Mouse (Mus musculus) forebrain, embryonic 10.5 days (tissue): Measurements from ENCODE around the gene Magi3. TPM values are rescaled to one million over a fixed set of nuclear protein-coding genes. Genes with fewer than 3 reads are reported as not detected.

Source experiments
- DNase-seq: peaks from one replicate; pipeline ENCODE4 v3.0.0-alpha.2; 2017; ENCODE audit warnings: low spot score; ENCODE audit errors: extremely low spot score
- H3K27ac ChIP-seq: fragments of 300-500 bp; sonication (generic); 2 replicates; pipeline ENCODE4 v1.5.1; 2016; ENCODE audit warnings: mild to moderate bottlenecking
- H3K27me3 ChIP-seq: fragments of 300-500 bp; sonication (generic); 2 replicates; pipeline ENCODE4 v1.6.1; 2016; ENCODE audit warnings: mild to moderate bottlenecking; ENCODE audit not compliant: poor library complexity, severe bottlenecking
- H3K36me3 ChIP-seq: fragments of 300-500 bp; sonication (generic); replicated peaks from 2 replicates; pipeline ENCODE4 v1.6.1; 2016; ENCODE audit warnings: mild to moderate bottlenecking, moderate library complexity
- H3K4me1 ChIP-seq: fragments of 300-500 bp; sonication (generic); 2 replicates; pipeline ENCODE4 v1.6.1; 2016
- H3K4me3 ChIP-seq: fragments of 300-500 bp; sonication (generic); 2 replicates; pipeline ENCODE4 v1.5.1; 2016; ENCODE audit warnings: mild to moderate bottlenecking, moderate library complexity
- H3K9me3 ChIP-seq: fragments of 300-500 bp; sonication (generic); 2 replicates; pipeline ENCODE4 v1.6.1; 2016; ENCODE audit warnings: mild to moderate bottlenecking, moderate library complexity
- WGBS: fragments of 180-500 bp; shearing (Covaris S2); methylation state at CpG from one replicate; pipeline ENCODE4 v1.1.7; 2016; 5-methylcytosine and 5-hydroxymethylcytosine counted together
- polyA plus RNA-seq: library from polyadenylated mRNA; unstranded; fragments of >200 nt; fragmentation: Nextera tagmentation; extraction: Ambion mirVana; gene quantifications from 2 replicates; pipeline ENCODE4 v1.2.1, GENCODE M21; 2016

The Magi3 gene
- polyA plus RNA-seq, 1 experiment from 2014 or later = 4.7 TPM

DNA sequence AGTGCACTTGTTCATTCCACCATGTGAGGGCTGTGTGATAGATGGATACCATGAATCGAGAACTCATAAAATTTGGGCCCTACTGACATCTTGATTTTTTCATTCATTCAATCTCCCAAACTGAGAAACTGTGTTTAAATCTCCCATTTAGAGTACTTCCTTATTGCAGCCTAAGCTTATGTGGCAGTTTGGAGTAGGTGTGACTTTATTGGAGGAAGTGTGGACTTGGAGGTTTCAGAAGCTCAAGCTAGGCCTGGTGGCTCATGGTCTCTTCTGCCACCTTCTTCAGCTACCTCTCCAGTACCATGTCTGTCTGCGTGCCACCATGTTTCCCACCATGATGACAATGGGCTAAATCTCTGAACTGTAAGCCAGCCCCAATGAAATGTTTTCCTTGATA is 15.9 kb upstream of the Magi3 start:
- WGBS = 97% methylated on average over 2 of the region's 2 CpGs
- H3K36me3 ChIP-seq = no peaks in the 10 kb centered on the region

DNA sequence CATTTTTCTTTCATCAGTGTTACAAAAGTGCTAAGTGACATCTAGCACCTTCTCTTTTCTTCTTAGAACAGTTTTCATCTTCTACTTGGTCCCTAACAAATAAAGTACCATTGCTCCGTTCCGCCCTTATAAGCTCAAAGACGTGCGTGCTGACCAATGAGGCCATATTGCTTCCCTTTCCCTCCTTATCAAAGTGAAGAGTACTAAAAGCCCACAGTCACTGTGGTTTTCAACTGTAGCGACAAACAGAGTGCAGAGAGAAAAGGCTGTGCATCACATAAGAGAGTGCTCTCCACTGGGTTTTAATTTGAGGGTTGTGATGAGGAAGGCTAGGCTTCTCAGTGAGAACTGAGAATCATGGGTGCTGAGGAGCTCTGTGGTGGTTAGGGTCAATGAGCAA is 14.9 kb upstream of the Magi3 start:
- no peak for DNase-seq
- no peak overlapping the region for H3K4me3 ChIP-seq
- WGBS = 91% methylated on average over 5 of the region's 5 CpGs
- H3K9me3 ChIP-seq = no peaks in the 10 kb centered on the region
- no peak overlapping the region for H3K27ac ChIP-seq
- H3K27me3 ChIP-seq = no peaks in the 10 kb centered on the region
- peaks cover 7% of the 10 kb centered on the region for H3K4me1 ChIP-seq
- no peaks in the 10 kb centered on the region for H3K36me3 ChIP-seq

More for the DNA sequence above, 15.9 kb upstream of the Magi3 start:
- Histone ChIP-seq H3K27ac (no peak overlapping the region), H3K4me1 (peaks cover 7% of the 10 kb centered on the region), H3K9me3 (no peaks in the 10 kb centered on the region), H3K4me3 (no peak overlapping the region), H3K27me3 (no peaks in the 10 kb centered on the region)
- DNase-seq = no peak

DNA sequence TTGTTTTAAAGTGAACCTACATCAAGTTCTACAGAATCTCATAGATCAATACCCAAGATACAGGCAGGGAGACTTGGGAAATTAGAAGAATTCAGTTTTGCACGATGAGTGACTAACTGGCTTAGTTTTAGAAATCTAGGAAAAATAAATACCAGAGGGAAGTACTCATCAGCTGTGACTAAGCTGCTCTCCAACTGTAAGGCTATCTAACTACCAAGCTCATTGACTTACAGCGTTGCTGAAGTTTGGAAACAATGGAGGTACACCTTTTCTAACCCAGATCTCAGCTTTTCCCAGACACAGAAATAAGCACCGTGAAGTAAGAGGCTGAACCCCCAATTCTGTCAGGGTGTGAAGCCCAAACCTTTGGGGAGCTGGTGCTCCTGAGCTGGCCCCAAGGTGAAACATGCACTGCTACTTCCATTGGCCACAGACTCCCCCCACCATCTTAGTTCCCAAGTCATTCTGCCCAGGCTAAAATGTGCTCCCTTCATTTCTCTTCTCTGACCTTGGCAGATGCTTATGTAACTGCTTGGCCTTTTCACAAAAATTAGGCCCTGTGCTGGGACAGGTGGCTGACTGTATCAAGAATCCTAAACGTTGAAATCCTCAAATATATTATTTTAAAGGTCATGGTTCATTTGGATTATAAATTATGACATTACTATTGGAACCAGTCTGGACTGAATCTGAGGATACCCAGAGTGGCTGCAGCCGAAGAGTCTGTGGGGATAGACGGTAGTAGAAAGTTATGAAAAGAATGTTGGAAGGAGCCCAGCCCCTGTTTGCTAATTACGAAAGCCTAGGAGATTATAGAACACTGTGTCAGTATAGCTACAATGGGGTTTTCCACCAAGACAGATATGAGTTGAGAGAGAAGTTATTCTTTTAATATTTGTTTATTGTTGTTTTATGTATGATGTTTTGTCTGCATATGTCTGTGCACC is 13.5 kb upstream of the Magi3 start:
- no peak overlapping the region for H3K27ac ChIP-seq
- H3K27me3 ChIP-seq = no peaks in the 10 kb centered on the region
- 87% methylated on average over 7 of the region's 7 CpGs for WGBS

DNA sequence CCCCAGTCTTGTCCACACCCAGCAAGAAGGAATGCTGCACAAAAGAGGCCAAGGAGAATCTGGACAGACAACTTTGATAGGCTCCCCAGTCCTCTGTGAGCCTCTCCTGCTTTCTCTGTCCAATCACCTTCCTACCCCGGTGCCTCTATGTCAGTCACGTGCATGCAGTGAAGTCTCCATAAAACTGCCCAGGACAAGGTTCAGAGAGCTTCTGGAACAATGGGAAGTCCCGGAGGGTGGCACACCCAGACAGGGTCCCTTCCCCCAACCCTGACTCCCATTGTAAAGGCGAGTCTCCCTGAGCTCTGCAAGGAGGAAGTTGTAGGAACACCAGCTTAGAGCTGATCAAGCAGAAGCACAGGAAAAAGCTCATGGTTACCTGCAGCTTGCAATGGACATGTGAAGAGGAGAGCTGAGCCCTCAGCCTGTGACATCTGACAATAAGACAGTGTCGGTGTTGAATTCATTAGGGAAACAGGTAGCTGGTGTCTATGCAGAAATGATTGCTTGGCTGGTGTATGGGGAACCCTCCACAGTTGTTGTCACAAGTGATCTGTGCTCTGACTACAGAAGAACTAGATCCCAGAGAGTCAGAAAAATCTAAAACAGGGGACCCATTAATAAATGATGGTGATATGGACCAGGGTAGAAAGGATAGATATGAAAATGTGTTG is 7.4 kb upstream of the Magi3 start:
- Histone ChIP-seq H3K27ac (no peak overlapping the region), H3K4me1 (peaks cover 9% of the 10 kb centered on the region)
- 27% methylated on average over 5 of the region's 5 CpGs for WGBS

More for the DNA sequence above, 13.5 kb upstream of the Magi3 start:
- Histone ChIP-seq H3K4me3 (no peak overlapping the region), H3K4me1 (peaks cover 7% of the 10 kb centered on the region), H3K9me3 (no peaks in the 10 kb centered on the region), H3K36me3 (no peaks in the 10 kb centered on the region)
- DNase-seq = no peak

DNA sequence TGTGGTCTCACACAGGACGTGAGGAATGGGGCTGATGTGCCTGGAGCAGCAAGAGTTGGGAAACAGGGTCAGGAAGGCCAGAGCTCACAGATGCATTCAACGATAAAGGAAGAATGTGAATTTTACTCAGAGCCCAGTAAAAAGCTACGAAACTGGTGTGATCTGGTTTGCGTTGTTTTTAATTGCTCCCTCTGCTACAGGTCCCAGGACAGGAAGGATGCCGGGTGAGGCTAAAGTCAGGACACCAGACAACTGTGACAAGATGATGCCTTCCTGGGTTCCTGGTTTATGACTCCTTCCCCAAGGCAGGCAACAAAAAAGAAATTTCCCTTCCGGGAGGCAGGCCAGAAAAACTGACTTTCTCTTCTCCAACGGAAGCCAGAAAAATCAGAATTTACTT is 6.6 kb upstream of the Magi3 start:
- DNase-seq = no peak
- Histone ChIP-seq H3K9me3 (no peaks in the 10 kb centered on the region), H3K36me3 (no peaks in the 10 kb centered on the region), H3K27ac (no peak overlapping the region), H3K4me1 (peaks cover 10% of the 10 kb centered on the region), H3K4me3 (no peak overlapping the region), H3K27me3 (no peaks in the 10 kb centered on the region)
- 75% methylated on average over 7 of the region's 7 CpGs for WGBS

More for the DNA sequence above, 7.4 kb upstream of the Magi3 start:
- DNase-seq = no peak
- H3K36me3 ChIP-seq = no peaks in the 10 kb centered on the region
- no peaks in the 10 kb centered on the region for H3K27me3 ChIP-seq
- no peaks in the 10 kb centered on the region for H3K9me3 ChIP-seq
- H3K4me3 ChIP-seq = no peak overlapping the region

DNA sequence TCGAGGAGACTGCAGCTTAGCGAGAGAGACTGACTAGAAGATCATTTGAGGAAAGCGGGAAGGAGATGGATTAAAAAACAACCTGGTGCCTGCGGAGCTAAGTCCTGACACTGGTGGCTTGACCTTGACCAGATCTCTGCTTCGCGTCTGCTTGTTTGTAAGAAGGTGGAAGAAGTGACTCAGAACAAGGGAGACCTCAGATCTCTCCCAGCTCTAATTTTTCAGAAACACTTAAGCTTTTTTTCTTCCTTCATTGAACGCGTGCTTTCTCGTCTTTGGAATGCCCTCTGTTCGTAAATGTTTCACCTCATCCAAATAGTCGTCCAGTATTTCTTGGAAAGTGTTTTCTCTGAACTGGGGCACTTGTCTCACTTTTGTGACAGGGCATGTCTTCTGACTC is 982 bp upstream of the Magi3 start:
- peak overlapping the region; percentile 94 for H3K27ac ChIP-seq
- no peaks in the 10 kb centered on the region for H3K36me3 ChIP-seq
- peaks cover 10% of the 10 kb centered on the region; the same call in 1 of the 2 replicates for H3K27me3 ChIP-seq
- 14% methylated on average over 11 of the region's 11 CpGs for WGBS
- peaks cover 34% of the 10 kb centered on the region for H3K4me1 ChIP-seq
- H3K4me3 ChIP-seq = peak overlapping the region; percentile 87
- H3K9me3 ChIP-seq = no peaks in the 10 kb centered on the region
- DNase-seq = no peak

DNA sequence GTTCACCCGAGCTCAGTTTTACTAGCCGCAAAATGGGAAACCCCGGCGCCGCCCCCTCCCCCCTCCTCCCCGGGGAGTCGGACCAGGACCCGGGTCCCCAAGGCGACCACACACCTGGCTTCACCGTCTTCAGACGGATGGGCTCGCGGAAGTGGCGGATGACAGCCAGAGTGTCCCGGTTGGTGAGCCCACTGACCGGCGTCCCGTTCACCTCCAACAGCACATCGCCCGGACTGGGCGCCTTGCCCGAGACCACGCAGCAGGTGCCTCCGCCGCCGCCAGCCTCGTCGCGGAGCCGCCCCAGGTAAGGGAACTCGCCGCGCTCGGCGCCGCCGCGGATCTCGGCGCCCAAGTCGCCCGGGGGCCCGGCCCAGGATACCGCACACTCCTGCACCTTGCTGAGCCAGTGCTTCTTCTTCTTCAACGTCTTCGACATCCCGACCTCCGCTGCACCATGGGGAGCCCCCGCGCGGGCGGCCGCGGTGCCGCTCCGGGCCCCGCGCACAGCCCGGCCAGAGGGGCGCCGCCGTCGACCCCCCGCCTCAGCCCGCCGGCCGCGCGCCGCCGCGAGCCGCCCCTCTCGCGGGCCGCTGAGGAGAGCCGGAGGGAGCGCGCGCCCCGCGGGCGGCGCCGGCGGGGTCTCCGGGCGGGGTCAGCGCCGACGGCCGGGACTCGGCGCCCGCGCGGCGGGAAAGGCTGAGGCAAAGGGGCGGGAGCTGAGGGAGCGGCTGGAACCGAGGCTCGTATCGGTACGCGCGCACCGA is 461 bp downstream of the Magi3 start:
- Histone ChIP-seq H3K9me3 (no peaks in the 10 kb centered on the region), H3K4me1 (peaks cover 34% of the 10 kb centered on the region), H3K4me3 (peak overlapping the region; percentile 87), H3K27ac (peak overlapping the region; percentile 94), H3K27me3 (peaks cover 10% of the 10 kb centered on the region; the same call in 1 of the 2 replicates), H3K36me3 (no peaks in the 10 kb centered on the region)
- WGBS = 2% methylated on average over 107 of the region's 107 CpGs
- DNase-seq = peak; percentile 50

DNA sequence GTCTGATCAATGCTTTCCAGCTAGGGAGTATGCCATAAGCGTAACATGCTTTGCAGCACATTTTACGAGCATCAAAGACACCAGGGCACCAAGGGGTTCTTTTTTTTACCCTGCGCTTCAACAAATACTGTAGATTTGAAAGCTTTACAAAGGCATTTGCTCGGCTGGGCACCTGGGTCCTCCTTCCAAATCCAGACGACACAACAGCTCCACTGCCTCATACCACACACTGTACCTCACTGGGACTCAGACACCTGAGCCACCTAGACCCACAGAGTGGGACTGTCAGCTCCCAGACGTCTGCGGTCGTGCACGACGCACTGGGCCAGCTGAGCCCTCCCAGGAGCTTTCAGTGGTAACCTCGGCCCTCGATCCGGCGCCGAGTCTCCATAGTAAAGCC is 1.2 kb downstream of the Magi3 start:
- H3K4me3 ChIP-seq = peak overlapping the region; percentile 87
- peak overlapping the region; percentile 94 for H3K27ac ChIP-seq
- no peaks in the 10 kb centered on the region for H3K9me3 ChIP-seq
- peaks cover 34% of the 10 kb centered on the region for H3K4me1 ChIP-seq
- peaks cover 10% of the 10 kb centered on the region; the same call in 1 of the 2 replicates for H3K27me3 ChIP-seq
- H3K36me3 ChIP-seq = no peaks in the 10 kb centered on the region
- peak; percentile 33 for DNase-seq
- 4% methylated on average over 15 of the region's 15 CpGs for whole genome bisulfite sequencing

DNA sequence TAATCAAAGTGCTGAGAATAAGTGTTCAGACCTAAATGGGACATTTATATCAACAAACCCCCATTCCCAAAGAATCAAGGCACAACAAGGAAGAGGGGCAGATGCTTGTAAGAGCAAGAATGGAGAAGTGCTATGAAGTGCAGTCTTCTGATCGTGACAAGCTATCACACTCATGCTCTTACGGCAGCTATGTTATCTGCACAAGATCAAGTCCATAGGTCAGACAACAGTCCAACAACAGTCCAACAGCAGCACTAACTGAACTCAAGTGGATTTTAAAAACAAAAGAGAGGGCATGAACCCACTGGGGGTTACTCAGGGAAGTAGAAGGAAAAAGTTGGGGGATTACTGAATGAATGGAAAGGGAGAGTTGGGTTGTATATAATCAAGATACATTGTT is 30.4 kb downstream of the Magi3 start:
- no peaks in the 10 kb centered on the region for H3K36me3 ChIP-seq
- H3K27me3 ChIP-seq = no peaks in the 10 kb centered on the region
- H3K9me3 ChIP-seq = no peaks in the 10 kb centered on the region
- 94% methylated on average over 2 of the region's 2 CpGs for WGBS
- no peak for DNase-seq
- H3K27ac ChIP-seq = no peak overlapping the region
- H3K4me1 ChIP-seq = no peaks in the 10 kb centered on the region
- H3K4me3 ChIP-seq = no peak overlapping the region

DNA sequence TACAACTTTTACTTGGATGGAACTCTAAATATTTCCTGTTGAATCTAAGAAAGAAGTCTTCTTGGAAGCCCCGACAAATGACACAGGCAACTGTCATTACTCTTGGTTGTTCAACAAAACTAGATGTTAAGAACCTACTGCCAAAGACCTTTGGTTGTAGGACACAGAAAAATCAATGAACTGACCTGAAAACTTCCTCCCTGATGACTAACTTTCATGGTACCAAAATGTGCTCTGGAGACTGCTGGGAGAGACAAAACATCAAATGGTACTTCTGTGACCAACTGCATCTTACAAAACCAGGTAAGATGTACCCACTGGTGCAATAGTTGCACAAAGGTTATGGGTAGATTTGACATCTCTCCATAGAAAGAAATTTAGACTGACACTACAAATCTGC is 30.9 kb downstream of the Magi3 start:
- WGBS = 96% methylated on average over 1 of the region's 1 CpGs
- no peaks in the 10 kb centered on the region for H3K36me3 ChIP-seq

DNA sequence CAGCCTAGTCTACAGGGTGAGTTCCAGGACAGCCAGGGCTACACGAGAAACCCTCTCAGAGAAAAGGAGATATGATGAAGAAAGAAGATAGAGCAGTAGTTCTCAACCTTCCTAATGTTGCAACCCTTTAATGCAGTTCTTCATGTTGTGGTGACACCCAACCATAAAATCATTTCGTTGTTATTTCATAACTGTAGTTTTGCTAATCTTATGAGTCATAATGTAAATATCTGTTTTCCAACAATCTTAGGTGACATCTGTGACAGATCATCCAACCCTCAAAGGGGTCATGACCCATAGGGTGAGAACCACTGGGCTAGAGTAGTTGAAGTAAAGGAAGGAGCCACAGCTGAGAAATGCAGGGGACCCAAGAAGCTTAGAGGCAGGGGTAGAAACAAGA is 35.9 kb downstream of the Magi3 start:
- H3K4me1 ChIP-seq = no peaks in the 10 kb centered on the region
- no peaks in the 10 kb centered on the region for H3K9me3 ChIP-seq
- WGBS = 98% methylated on average over 2 of the region's 2 CpGs
- no peaks in the 10 kb centered on the region for H3K36me3 ChIP-seq
- H3K27me3 ChIP-seq = no peaks in the 10 kb centered on the region
- no peak for DNase-seq
- no peak overlapping the region for H3K4me3 ChIP-seq
- no peak overlapping the region for H3K27ac ChIP-seq

More for the DNA sequence above, 30.9 kb downstream of the Magi3 start:
- Histone ChIP-seq H3K4me3 (no peak overlapping the region), H3K27ac (no peak overlapping the region), H3K9me3 (no peaks in the 10 kb centered on the region), H3K27me3 (no peaks in the 10 kb centered on the region), H3K4me1 (no peaks in the 10 kb centered on the region)
- no peak for DNase-seq

DNA sequence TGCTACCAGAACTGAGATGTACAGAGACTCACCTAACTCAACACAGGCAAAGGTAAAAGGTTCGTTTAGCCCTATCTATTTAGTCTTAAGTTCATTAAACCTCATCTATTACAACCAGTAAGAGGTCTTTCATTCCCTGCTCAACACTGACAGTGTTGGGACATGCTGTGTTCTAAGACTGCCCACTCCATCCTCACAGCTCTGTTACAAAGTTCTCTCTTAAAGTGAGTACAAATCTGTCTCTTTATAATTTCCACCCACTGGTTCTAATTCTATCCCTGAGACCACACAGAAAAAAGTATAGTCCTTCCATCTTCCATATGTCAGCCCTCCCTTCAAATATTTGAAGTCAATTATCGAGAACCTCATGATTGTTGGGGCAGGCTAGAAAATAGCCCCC is 36.5 kb downstream of the Magi3 start:
- H3K4me1 ChIP-seq = no peaks in the 10 kb centered on the region
- no peak overlapping the region for H3K27ac ChIP-seq
- H3K27me3 ChIP-seq = no peaks in the 10 kb centered on the region
- H3K9me3 ChIP-seq = no peaks in the 10 kb centered on the region
- WGBS = 81% methylated on average over 2 of the region's 2 CpGs
- no peak overlapping the region for H3K4me3 ChIP-seq
- peaks cover 3% of the 10 kb centered on the region for H3K36me3 ChIP-seq
- no peak for DNase-seq
